Mouse (Mus musculus): ENCODE results near the gene Nr2f2.

The Nr2f2 gene

DNA sequence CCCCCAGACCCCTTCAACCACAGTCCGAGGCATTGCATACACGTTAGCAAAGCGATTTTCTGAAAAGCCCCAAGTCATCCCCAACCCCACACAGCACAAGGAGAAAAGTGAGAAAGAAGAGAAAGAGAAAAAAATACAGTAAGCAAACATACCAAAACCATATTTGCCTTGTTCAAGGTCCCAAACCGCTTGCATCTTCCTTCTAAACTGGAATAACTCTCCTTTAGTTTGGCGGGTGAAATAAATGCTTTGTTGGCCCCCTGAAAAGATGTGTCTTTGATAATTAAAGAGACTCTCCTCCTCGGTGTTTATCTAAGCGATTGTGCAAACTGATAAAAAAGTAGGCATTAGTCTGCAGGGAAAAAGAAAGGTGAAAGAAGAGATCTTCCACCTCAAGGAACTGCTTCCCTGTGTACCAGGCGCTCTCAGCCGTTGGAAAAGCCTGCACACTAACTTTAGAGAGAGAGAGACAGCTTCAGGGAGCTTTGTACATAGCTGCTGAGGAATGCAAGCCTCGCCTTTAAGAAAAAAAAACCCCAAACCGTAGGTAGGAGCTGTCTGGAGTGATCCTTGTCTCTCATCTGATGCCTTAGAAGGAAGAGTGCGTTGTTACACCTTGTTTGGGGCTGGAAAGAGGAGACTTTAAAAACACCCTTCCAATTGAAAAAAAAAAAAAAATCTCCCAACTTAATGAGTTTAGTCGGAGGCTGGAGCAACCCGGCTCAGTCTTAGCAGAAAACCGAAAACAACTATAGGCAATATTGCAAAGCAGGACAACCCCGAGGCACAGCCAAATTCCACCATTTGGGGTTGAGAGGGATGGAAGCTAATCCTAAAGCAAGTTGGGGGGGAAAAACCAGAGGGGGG is at the start of gene Nr2f2:
Gene Nr2f2, minus strand, starts transcription at position 795 of the 867 bp plus-strand sequence.
- DNase-seq = no peak

GRCm38 (mm10) chr7:70414461-70414860 is 47.9 kb upstream of the Nr2f2 start:
- no peak for DNase-seq

DNA sequence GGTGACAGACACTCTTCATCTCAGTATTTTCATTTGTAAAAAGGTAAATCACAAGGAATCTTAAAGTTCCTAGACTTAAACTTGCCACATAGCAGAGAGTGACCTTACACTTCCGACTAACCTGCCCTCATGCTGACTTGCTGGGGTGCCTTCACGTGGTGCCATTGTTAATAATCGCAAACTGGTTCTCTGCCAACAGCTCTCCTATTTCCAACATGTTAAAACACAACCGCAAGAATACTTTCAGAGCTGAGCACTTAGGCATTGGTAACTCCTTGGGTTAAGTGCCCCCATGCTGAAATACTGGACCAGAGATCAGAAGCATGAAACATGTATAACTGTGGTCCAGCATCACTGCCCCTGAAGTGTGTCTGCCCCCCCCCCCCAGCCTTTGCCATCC is 47.1 kb upstream of the Nr2f2 start:
- DNase-seq = no peak

DNA sequence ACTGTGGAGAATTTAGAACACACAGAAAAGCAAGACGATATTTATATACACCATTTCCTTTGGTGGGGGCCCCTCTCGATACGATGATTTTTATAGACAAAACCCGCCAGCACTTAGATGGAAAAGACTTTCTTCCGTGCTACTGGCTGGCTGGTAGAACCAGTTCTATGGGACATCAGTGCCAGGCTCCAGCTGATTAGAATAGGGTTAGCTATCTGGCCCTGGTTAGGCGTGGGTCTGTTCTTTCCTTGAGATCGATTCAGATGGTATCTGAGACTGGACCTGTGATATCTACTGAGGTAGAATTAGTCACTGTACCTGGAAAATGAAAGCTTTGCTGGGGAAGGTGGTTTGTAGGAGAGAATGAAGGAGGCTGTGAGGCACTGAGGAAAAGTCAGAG is 46.4 kb upstream of the Nr2f2 start:
- no peak for DNase-seq

DNA sequence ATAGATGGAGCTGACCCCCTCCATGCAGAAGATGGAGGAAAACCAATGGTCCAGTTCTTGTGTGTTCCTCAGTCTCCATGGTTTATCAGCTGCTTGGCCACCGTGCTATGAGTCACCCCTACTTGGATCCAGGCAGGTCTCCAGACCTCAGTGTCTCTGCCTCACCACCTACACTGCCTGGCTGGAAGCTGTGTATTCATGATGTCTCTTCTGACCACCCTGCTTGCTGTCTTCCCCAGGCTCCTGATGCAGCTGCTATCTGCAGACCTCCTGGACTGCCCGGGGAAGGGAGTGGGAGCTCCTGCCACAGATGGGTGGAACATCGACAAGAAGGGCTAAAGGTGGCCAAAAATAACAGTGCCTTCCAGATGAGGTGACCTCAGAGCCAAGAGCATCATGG is 43.8 kb upstream of the Nr2f2 start:
- DNase-seq = no peak

DNA sequence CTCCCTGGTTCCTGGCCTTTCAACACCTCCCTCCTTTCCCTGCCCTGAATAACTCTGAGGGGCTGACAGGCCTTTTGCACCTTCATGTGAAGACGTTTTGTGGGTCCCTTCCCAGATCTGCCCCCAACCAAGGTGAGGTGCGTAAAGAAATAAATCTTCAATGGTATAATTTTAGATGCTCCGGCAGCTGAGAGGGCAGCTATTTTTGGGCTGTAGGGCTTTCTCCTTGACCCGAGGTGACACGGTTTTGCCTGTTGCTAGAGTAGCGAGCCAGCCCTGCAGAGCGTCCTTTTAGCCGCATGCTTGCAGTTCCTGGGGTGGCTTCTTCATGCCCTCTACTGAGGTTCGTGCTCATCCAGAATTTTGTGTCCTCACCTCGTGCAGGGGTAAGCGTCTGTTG is 43.4 kb upstream of the Nr2f2 start:
- no peak for DNase-seq

DNA sequence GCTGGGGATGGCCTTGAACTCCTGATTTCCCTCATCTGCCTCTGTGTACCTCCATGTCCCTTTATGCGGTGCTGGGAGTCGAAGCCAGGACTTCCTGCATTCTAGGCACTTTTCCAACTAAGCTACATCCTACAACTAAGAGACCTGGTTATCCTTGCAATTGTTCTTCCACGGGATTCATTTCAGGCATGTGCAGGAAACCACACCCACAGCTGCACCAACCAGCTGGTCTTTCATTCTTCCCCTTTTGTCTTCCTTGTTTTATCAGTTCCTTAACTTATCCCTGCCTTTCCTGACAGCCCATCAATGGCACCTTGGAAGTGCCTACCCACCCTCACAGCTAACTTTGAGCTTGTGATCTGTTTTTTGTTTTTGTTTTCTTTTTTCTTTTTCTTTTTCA is 42.3 kb upstream of the Nr2f2 start:
- no peak for DNase-seq

DNA sequence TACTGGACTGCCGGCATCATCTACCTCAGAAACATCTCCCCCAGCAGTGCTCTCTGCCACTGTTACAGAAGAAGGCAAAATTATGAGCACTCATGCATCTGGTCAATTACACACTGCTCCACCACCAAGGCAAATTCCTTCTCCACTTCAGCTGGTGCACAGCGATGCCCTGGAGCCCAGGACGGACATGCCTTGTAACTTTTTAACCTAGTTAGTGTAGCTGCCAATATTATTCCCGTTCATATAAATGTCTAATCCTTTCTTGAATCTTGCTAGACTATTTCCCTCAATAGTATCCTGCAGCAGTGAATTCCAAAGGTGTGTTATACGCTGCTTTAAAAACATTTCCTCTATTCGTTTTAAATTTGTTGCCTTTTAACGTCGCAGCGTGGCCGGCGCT is 40.6 kb upstream of the Nr2f2 start:
- no peak for DNase-seq

DNA sequence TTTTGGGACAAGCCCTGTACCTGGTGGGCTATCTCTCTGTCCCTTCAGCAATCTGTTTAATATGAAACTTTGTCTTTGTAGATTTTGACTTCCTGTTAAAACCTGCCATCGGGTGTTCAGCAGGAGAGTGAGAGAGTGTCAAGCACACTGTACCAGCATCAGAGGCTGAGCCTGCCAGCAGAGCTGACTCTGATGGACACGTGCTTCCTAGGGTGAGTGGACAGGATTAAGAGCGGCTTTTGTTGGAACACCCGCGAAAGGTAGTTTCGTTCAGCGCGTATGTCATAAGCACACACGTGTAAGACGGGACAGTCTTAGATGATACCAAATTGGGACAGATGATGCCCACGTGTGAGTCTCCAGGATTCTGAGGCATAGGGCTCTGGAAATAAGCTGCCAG is 40.0 kb upstream of the Nr2f2 start:
- DNase-seq = no peak

DNA sequence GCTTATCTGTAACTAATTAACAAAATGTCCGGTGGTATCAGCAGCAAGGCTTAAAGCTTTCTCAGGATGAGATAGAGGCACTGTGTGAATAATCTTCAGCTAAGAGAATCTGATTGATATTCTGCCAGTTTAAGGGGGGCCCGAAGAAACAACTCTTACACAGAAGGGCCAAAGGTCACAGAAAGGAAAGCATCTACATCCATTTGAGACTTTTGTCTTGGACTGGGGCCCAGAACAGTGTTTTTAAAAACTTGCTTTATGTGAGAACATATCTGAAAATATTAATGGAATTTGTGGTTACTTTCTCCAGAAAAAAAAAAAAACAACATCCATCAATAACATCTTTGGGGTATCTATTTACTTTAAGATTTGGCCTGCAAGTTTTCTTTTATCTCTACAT is 38.9 kb upstream of the Nr2f2 start:
- no peak for DNase-seq

DNA sequence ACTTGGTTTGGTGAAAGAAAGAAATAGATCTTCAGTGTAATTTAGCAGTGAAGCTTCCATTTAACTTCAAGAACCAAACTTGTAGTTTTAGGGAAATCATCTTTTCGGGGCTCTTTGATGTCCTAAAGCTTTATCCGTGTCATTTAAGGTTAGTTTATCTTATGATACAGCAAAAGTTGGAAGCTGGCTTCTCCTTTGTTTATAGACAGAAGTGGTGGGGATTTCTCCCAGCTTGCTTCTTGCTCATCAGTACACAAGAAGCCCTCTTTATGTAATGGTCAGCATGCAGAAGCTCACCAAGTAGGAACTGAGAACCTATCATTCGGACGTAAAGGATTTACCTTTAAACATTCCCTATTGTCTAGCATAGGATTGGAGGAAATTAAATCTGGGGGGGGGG is 16.3 kb upstream of the Nr2f2 start:
- no peak for DNase-seq

- no peak for DNase-seq
Measured at GRCm38 (mm10) chr7:70381409-70382244, 15.1 kb upstream of the Nr2f2 start.

DNA sequence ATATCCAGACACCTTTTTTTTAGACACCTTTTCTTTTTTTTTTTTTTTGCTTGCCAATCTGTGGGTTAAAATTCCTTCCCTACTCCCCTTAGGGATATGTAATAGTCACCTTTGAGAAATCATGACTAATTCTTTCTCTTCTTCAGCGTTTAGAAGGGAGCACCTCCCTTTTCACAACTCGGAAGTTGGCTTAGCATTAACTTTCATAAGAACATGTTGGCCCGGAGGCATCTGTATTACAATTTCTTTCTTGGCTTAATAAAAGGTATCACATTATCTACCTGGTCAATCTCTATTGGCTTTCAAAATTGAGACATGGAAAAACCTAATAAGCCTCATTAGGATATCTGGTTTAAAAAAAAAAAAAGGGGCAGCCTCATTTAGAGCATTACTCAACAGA is 14.4 kb upstream of the Nr2f2 start:
- no peak for DNase-seq

DNA sequence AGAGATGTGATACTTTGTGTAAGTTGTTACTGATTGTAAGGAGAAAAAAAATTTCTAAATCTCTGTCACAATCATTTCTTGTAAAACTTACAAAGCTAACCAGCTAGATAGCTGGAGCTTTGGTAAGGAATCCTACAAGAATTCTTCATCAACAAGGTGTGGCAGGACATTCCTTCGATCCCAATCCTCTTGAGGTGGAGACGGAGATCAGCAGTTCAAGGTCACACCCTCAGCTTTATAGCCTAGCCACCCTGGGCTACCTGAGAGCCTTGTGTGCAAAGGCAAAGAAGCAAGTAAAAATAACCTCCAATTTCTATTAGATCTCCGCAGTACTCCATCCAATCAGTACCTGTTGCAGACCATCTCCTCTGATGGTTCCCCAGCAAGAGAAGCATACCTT is 13.7 kb upstream of the Nr2f2 start:
- no peak for DNase-seq

GRCm38 (mm10) chr7:70370552-70371262 is 4.2 kb upstream of the Nr2f2 start:
- no peak for DNase-seq

DNA sequence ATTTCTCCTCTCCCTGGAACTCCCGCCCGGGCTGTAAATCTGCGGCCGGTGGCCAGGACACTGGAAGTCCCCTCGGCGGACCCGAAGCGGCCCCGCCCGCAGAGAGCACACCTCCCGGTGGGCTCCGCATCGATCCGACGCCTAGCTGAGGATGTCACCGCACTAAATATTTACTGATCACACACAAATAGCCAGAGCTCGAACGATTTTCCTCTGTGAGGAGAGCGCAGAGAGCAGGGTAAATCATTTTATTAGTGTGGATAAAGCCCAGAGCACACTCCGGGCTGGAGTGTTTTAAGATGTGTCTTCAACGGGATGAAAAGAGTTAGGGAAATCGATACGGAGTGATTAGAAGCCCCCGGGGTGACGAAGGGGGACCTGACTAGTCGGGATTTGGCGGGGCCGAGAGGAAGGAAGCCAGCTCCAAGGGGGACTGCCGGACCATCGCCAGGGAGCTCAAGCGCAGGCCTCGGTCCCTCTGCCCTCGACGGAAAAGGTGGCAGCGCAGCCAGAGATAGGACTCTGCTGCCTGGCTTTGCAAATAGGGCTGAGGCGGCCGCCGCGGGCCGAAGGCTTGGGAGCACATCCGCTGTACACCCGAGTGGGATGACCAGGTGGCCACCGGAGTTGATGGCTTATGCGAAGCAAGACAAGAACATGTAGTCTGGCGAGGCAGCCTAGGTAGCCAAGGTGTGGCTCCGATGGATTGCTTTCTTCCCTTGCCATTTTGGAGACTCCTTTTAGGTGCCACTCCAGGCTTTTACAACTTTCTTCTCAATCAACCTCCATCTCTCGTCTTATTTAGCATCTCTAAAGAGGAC is 3.4 kb upstream of the Nr2f2 start:
- no peak for DNase-seq

DNA sequence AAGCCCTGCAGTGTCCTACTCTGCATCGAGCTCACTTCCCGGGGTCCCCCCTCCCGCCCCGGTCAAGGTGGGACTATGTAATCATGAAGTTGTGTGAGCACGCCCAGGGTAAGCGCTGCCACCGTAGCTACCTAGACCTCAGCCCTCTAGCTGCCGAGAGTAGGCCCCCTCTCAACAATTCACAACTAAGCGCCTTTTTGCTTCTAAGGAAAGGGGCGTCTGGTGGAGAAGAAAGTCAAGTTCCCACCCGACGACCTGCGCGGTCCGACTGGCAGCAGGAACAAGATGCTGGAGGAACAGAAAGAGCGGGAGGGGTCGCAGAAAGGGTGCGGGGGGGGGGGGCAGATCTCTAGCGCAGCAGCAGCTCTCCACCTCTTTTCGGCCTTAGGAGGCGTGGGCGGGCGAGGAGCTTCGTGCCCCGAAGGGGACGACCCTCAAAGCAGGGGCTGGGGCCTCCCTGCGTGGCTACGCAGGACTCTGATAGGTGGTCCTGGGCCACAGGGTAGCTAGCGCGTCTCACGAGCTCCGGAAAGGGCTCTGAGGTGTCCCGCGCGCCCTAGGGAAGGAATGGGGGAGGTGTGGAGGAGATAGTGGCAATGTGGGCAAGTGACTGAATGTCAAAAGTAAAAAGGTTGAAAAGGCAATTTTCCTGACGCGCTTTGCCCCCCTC is 2.7 kb upstream of the Nr2f2 start:
- DNase-seq = no peak

- no peak for DNase-seq
Measured at GRCm38 (mm10) chr7:70368751-70369060, 2.2 kb upstream of the Nr2f2 start.

GRCm38 (mm10) chr7:70368268-70368655 is 1.7 kb upstream of the Nr2f2 start:
- DNase-seq = no peak

DNA sequence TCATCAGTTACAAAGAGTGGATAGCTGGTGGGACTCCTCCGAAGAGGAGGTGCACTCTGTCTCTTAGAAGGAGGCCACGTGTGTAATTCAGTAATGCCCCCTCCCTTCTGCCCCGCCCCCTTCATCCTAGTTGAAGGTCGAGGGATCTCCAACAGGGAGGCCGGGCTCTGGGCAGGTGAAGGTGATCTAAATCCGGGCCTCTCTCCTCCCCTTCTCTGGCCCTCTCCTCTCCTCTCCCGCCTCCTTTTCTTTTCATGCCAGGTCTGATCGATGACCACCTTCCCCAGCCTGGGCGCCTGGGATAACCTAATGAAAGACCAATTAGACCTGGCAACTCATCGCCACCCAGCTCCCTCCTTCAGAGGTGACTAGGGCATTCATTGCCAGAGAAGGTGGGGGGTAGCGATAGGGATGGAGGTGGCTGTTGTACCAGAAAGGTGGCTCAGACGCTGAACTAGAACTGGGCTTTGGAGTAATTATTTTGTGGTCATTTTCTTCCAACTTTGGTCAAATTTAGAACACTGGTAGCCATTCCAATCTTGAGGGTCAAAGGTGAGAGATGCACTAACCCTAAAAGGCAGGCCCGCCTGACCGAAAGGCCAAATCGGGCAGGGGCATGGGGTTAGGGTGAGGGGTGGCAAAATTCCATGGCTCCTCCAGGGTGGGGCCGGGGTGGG is 1.2 kb upstream of the Nr2f2 start:
- DNase-seq = no peak

DNA sequence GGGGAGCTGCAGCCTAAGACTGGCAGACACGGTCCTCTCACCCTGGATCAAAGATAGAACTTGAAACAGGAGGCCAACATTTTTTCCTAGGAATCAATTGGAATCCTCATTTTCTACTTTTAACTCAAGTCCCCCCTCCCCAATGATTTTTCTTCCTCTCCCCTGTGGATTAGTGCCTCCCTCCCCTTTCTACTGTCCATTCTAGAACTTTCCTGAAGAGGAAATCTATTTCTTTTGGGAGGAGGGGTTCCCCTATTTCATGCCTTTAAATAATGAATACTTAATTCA is 217 bp upstream of the Nr2f2 start:
- no peak for DNase-seq

DNA sequence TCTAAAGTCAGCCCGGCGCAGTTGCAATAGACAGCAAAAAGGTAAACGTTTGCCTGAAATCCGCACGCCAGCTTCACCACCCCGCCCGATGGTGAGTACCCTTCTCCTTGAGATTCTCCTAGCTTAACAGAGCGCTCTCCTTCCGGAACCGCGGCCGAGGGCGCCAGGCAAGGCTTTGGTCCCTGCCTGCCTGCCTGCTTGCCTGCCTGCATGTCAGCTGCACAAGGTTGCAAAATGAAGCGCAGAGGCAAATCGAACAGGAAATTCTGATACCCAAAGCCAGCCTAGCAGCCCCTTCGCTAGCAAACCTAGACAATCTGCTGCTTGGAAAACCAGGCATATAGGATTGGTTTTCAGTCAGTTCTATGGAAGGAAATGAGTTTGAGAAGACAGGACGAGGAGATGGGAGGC is 1.1 kb downstream of the Nr2f2 start:
- no peak for DNase-seq

Data from cerebellum, adult 11 months (tissue).